Mouse (Mus musculus): ENCODE results near the gene Kctd7. TPM values are rescaled to one million over a fixed set of nuclear protein-coding genes. Genes with fewer than 3 reads are reported as not detected.

The Kctd7 gene
- polyA plus RNA-seq, 1 experiment from 2014 or later = 2.4 TPM

GRCm38 (mm10) chr5:130120070-130120736, 24.5 kb upstream of the Kctd7 start:
- Histone ChIP-seq H3K27ac (replicated peaks) (peak overlapping the region; percentile 30; the same call in 1 of the 2 replicates), H3K36me3 (ENCODE audit: control insufficient read depth, insufficient read depth, low read length) (no peaks in the 10 kb centered on the region), H3K9ac (ENCODE audit: low read length) (no peak overlapping the region), H3K9me3 (ENCODE audit: control insufficient read depth, low read length) (no peaks in the 10 kb centered on the region), H3K4me1 (replicated peaks; ENCODE audit: control insufficient read depth, insufficient read depth) (peaks cover 3% of the 10 kb centered on the region; the same call in 1 of the 2 replicates), H3K27me3 (ENCODE audit: control insufficient read depth, insufficient read depth, low read length) (no peaks in the 10 kb centered on the region), H3K4me2 (replicated peaks; ENCODE audit: low read depth) (no peak overlapping the region), H3K4me3 (ENCODE audit: low read depth, low read length) (no peak overlapping the region)
- ATAC-seq (ENCODE audit: low FRiP score, low TSS enrichment) (no peak; the same call in 1 of the 2 replicates), DNase-seq (ENCODE audit: low spot score) (no peak)
- WGBS = 76% methylated on average over 12 of the region's 12 CpGs
- TF ChIP-seq CTCF (IDR thresholded peaks at IDR 0.05; ENCODE audit: low read depth) (no peak), EP300 (optimal IDR thresholded peaks at IDR 0.05) (no peak)

DNA sequence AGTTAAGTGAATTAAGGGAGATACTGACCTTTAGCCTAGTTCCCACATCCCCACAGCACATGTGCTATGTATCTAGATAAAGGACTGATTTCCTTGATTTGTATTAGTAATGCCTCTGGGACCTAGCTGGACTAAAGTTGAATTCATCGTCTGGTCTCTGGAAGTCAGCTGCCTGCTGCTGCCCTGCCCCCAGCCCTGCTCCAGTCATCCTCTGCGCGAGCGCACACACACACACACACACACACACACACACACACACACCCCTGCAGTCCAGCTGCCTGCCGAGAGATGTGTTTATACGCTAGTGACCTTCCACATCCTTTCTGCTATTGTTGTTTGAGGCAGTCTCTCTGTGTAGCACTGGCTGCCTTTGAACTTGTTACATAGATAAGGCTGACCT, 23.8 kb upstream of the Kctd7 start:
- WGBS = 40% methylated on average over 6 of the region's 6 CpGs
- TF ChIP-seq CTCF (IDR thresholded peaks at IDR 0.05; ENCODE audit: low read depth) = no peak
- no peak for TF ChIP-seq EP300 (optimal IDR thresholded peaks at IDR 0.05)
- Histone ChIP-seq H3K4me1 (replicated peaks; ENCODE audit: control insufficient read depth, insufficient read depth) (peaks cover 3% of the 10 kb centered on the region; the same call in 1 of the 2 replicates), H3K27ac (replicated peaks) (0 out of 2 replicates have a peak overlapping the region, but pooled peaks have one; percentile 40), H3K9ac (ENCODE audit: low read length) (no peak overlapping the region), H3K4me2 (replicated peaks; ENCODE audit: low read depth) (no peak overlapping the region), H3K4me3 (ENCODE audit: low read depth, low read length) (no peak overlapping the region), H3K27me3 (ENCODE audit: control insufficient read depth, insufficient read depth, low read length) (no peaks in the 10 kb centered on the region), H3K9me3 (ENCODE audit: control insufficient read depth, low read length) (no peaks in the 10 kb centered on the region), H3K36me3 (ENCODE audit: control insufficient read depth, insufficient read depth, low read length) (no peaks in the 10 kb centered on the region)
- DNase-seq (ENCODE audit: low spot score) (peak; percentile 46), ATAC-seq (ENCODE audit: low FRiP score, low TSS enrichment) (peak; percentile 78)

DNA sequence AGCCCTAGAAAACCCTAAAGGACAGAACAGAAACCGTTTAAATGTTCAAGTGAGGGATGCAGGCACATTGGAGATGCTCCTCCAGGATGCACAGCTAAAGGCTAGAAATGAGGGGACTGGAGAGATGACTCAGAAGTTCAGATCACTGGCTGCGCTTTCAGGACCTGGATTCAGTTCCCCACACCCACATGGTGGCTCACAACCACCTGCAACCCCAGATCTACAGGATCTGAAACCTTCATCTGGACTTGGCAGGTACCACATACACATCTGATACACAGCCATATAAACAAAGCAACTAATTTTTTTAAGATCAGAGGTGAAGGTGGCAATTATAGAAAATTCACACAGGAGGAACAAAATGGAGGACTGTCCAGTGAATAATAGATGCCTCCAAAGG, 22.3 kb upstream of the Kctd7 start:
- Histone ChIP-seq H3K27me3 (ENCODE audit: control insufficient read depth, insufficient read depth, low read length) (no peaks in the 10 kb centered on the region), H3K27ac (replicated peaks) (no peak overlapping the region), H3K4me1 (replicated peaks; ENCODE audit: control insufficient read depth, insufficient read depth) (peaks cover 3% of the 10 kb centered on the region; the same call in 1 of the 2 replicates), H3K4me3 (ENCODE audit: low read depth, low read length) (no peak overlapping the region), H3K9ac (ENCODE audit: low read length) (no peak overlapping the region), H3K9me3 (ENCODE audit: control insufficient read depth, low read length) (no peaks in the 10 kb centered on the region), H3K4me2 (replicated peaks; ENCODE audit: low read depth) (no peak overlapping the region), H3K36me3 (ENCODE audit: control insufficient read depth, insufficient read depth, low read length) (no peaks in the 10 kb centered on the region)
- DNase-seq (ENCODE audit: low spot score) (no peak), ATAC-seq (ENCODE audit: low FRiP score, low TSS enrichment) (no peak)
- 90% methylated on average over 2 of the region's 2 CpGs for WGBS
- TF ChIP-seq CTCF (IDR thresholded peaks at IDR 0.05; ENCODE audit: low read depth) (no peak), EP300 (optimal IDR thresholded peaks at IDR 0.05) (no peak)

GRCm38 (mm10) chr5:130124271-130124670, 20.4 kb upstream of the Kctd7 start:
- Histone ChIP-seq H3K27me3 (ENCODE audit: control insufficient read depth, insufficient read depth, low read length) (no peaks in the 10 kb centered on the region), H3K27ac (replicated peaks) (no peak overlapping the region), H3K4me1 (replicated peaks; ENCODE audit: control insufficient read depth, insufficient read depth) (no peaks in the 10 kb centered on the region), H3K4me3 (ENCODE audit: low read depth, low read length) (no peak overlapping the region), H3K9me3 (ENCODE audit: control insufficient read depth, low read length) (no peaks in the 10 kb centered on the region), H3K4me2 (replicated peaks; ENCODE audit: low read depth) (no peak overlapping the region), H3K9ac (ENCODE audit: low read length) (no peak overlapping the region), H3K36me3 (ENCODE audit: control insufficient read depth, insufficient read depth, low read length) (no peaks in the 10 kb centered on the region)
- no peak for ATAC-seq (ENCODE audit: low FRiP score, low TSS enrichment)
- WGBS = 78% methylated on average over 5 of the region's 5 CpGs
- no peak for TF ChIP-seq CTCF (IDR thresholded peaks at IDR 0.05; ENCODE audit: low read depth)
- TF ChIP-seq EP300 (optimal IDR thresholded peaks at IDR 0.05) = no peak
- DNase-seq (ENCODE audit: low spot score) = no peak

- Histone ChIP-seq H3K4me2 (replicated peaks; ENCODE audit: low read depth) (no peak overlapping the region), H3K36me3 (ENCODE audit: control insufficient read depth, insufficient read depth, low read length) (0 out of 2 replicates have a peak, but pooled peaks cover 3% of the 10 kb centered on the region), H3K9ac (ENCODE audit: low read length) (no peak overlapping the region), H3K9me3 (ENCODE audit: control insufficient read depth, low read length) (no peaks in the 10 kb centered on the region), H3K27me3 (ENCODE audit: control insufficient read depth, insufficient read depth, low read length) (no peaks in the 10 kb centered on the region), H3K4me3 (ENCODE audit: low read depth, low read length) (no peak overlapping the region), H3K4me1 (replicated peaks; ENCODE audit: control insufficient read depth, insufficient read depth) (no peaks in the 10 kb centered on the region), H3K27ac (replicated peaks) (no peak overlapping the region)
- ATAC-seq (ENCODE audit: low FRiP score, low TSS enrichment) = no peak
- TF ChIP-seq EP300 (optimal IDR thresholded peaks at IDR 0.05) (no peak), CTCF (IDR thresholded peaks at IDR 0.05; ENCODE audit: low read depth) (no peak)
- 58% methylated on average over 11 of the region's 11 CpGs for WGBS
- DNase-seq (ENCODE audit: low spot score) = no peak
Measured at GRCm38 (mm10) chr5:130128686-130129523, 15.8 kb upstream of the Kctd7 start.

DNA sequence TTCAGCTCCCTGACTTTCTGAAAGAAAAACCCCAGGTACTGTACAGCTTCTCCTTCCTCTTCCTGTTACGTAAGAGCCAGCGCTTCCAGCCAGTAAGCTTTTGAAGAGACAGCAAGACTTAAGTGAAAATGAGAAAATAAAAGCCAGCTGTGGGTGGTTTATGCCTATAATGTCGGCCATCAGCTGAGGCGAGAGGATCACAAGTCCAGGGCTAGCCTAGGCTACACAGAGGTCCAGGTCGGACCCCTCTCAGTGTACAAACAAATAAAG, 15.2 kb upstream of the Kctd7 start:
- no peak overlapping the region for H3K4me2 ChIP-seq (replicated peaks; ENCODE audit: low read depth)
- no peak overlapping the region for H3K9ac ChIP-seq (ENCODE audit: low read length)
- no peaks in the 10 kb centered on the region for H3K27me3 ChIP-seq (ENCODE audit: control insufficient read depth, insufficient read depth, low read length)
- WGBS = 76% methylated on average over 5 of the region's 5 CpGs
- no peak overlapping the region for H3K27ac ChIP-seq (replicated peaks)
- ATAC-seq (ENCODE audit: low FRiP score, low TSS enrichment) = no peak
- 0 out of 2 replicates have a peak, but pooled peaks cover 3% of the 10 kb centered on the region for H3K36me3 ChIP-seq (ENCODE audit: control insufficient read depth, insufficient read depth, low read length)
- no peak for TF ChIP-seq CTCF (IDR thresholded peaks at IDR 0.05; ENCODE audit: low read depth)
- H3K4me1 ChIP-seq (replicated peaks; ENCODE audit: control insufficient read depth, insufficient read depth) = no peaks in the 10 kb centered on the region
- no peak for DNase-seq (ENCODE audit: low spot score)
- no peaks in the 10 kb centered on the region for H3K9me3 ChIP-seq (ENCODE audit: control insufficient read depth, low read length)
- no peak overlapping the region for H3K4me3 ChIP-seq (ENCODE audit: low read depth, low read length)
